Mouse (Mus musculus) right cerebral cortex, postnatal 36 days (tissue): ENCODE data around the gene Tbc1d5.
"Not testable (repeated sequence)": the region's sequence is repeated elsewhere in the genome, so short reads cannot be mapped to it uniquely, and the experiment has no call there.

ENCODE experiments used
- DNase-seq, 2 experiments: peaks; one replicate each; pipeline ENCODE4 v3.0.0; 2022; ENCODE audit warnings: low spot score in 2 of 2, mixed read lengths in 1 of 2

Gene Tbc1d5

GRCm38 (mm10) chr17:50750874-50751273 is 428.3 kb downstream of the Tbc1d5 start:
- no peak for DNase-seq

DNA sequence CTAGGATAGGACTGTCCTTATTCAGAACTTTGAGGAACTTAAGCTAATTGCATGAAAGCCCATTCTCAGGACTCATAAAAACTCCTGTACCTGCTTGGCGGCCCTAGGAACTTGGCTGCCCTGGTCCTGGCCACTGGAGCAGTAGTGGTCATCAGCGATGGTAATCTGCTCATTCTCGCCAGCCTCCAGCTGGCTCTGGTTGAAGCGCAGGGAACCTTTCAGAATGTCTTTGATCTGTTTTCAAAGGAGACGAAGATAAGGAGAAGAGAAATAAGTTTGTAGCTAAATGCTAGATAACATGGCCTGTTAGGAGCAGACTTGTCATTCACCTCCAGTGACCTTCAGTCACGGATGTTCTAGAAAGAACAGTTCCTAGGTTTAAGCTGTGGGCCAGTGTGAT is 437.8 kb downstream of the Tbc1d5 start:
- DNase-seq = no peak

- no peak for DNase-seq
These were observed 438.3 kb downstream of the Tbc1d5 start for GRCm38 (mm10) chr17:50740804-50741203.

GRCm38 (mm10) chr17:50738476-50738875 is 440.7 kb downstream of the Tbc1d5 start:
- DNase-seq = no peak

DNA sequence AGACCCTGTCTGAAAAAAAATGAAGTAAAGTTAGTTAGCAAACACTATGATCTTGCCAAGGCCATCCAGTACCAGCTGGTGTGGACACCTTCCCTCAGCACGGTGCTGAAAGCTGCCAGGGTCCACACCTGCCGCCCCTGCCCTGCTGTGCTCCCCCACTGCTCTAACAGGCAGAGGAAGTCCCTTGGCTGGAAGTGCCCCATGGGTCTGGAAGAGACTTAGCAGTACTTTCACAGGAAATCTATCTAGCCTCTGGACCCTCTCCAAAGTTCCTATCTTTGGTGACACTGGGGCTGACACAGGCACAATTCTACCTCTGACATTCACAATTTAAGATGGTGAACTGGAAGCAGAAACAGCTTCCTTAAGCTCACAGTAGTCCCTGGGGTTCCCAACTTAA is 442.1 kb downstream of the Tbc1d5 start:
- no peak for DNase-seq

DNA sequence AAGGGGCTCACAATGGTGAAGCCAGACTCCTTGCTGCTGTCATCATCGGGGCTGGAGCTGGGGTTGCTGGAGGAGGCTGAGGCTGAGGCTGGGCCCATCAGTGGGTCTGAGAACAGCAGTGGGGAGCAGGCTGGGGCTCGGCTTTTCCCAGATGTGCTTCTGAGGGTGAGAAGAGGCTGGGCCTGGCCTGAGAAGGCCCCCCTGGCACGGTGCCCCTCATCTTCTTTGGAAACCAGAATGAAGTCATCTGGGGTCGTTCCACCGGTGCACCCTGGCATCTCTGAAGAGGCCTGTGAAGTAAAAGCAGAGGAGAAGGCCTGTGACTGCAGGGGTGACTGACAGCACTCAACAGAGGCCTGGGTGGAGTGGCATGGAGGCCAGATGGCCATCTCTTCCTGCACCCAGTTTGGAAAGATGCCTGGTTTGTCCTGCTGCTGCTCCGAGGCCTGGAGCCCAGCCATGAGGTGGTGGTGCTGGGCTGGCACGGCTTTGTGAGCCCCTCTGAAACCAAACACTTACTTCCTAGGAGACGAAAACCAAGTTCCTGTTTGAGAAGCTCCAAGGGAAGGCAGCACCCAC is 443.1 kb downstream of the Tbc1d5 start:
- no peak for DNase-seq

- DNase-seq = no peak
These were observed 443.7 kb downstream of the Tbc1d5 start for GRCm38 (mm10) chr17:50735382-50735954.

- DNase-seq = no peak
These were observed 444.4 kb downstream of the Tbc1d5 start for GRCm38 (mm10) chr17:50734781-50735180.

- DNase-seq = no peak
These were observed 445.8 kb downstream of the Tbc1d5 start for GRCm38 (mm10) chr17:50733390-50733789.

DNA sequence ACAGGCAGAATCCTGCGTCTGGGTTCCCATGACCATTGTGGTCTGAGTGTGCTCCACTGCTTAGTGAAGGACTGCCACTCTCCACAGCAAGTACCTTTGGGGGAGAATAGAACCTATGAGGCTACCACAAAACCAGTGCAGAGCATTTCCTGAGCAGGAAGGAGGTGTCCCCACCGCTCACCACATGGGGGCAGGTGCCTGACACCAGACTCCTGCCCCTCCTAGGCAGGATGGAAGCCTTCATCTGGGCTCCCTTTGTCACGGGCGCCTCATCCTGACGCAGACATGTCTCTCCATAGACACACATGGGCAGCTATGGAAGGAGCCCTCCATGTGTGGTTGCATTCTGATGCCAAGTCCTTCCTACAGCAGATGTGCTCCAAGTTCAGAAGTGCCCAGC is 447.3 kb downstream of the Tbc1d5 start:
- no peak for DNase-seq

GRCm38 (mm10) chr17:50730896-50731295 is 448.3 kb downstream of the Tbc1d5 start:
- no peak for DNase-seq

GRCm38 (mm10) chr17:50729577-50729976 is 449.6 kb downstream of the Tbc1d5 start:
- DNase-seq = no peak

- no peak for DNase-seq
These were observed 450.1 kb downstream of the Tbc1d5 start for GRCm38 (mm10) chr17:50729031-50729430.

GRCm38 (mm10) chr17:50726265-50726664 is 452.9 kb downstream of the Tbc1d5 start:
- DNase-seq = no peak

DNA sequence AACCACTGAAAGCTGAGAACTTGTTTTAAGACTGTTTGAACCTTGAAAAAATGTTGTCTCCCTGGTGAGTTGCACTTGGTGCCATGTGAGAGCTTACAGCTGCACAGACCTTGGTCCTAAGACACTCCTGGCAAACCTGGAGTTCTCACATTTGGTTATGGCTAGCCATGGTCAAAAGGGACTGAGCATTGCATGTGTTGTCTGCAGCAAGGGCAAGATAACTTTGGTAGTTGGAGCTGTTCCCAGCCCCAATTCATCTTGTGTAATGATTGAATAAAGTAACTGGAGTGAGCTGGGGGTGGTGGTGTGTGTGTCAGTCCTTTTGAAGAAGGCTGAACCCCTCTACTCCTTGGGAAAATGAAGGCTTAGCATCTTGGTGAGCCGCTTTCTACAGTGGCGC is 454.8 kb downstream of the Tbc1d5 start:
- DNase-seq = no peak

GRCm38 (mm10) chr17:50717586-50717985 is 461.6 kb downstream of the Tbc1d5 start:
- no peak for DNase-seq

DNA sequence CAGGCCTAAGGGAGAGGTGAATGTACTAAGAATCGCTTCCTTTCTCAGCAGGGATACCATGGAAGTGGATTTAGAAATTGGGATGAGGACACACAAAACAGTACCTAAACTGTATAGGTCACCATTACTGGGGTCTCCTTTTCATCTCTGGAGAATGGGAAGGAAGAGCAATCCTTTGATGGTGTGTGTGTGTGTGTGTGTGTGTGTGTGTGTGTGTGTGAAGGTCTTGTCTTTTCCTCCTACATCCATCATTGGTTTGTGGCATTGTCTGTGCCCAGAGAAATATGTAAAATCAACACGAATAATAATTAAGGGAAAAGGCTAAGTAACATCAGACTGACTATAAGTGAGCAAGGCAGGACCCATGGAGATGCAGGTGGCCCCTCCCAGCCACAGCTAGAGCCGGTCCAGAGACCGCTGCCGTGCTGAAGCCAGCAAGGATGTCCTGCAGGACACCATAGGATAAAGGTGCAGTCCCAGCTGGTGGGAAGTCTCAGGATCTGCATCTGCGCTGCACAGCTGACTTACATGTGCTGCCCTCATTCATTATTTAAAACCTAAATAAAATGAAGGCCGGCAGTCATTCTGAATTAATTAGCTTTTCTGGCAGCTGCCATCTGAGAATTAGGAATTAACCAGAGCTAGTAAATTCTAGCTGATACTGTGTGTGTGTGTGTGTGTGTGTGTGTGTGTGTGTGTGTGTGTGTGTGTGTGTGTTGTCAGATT is 468.5 kb downstream of the Tbc1d5 start:
- no peak for DNase-seq

DNA sequence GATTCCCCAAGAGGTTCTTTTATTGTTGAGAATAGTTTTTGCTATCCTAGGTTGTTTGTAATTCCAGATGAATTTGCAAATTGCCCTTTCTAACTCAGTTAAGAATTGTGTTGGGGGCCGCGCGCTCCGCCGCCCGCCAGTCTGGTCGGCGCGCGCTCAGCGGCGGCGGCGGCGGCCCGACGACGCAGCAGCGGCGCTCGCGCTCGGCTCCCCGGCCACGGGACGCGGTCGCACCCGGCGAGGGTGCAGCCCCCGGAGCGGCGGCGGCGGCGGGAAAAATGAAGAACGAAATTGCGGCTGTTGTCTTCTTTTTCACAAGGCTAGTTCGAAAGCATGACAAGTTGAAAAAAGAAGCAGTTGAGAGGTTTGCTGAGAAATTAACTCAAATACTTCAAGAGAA is 480.7 kb downstream of the Tbc1d5 start:
- not testable (repeated sequence) for DNase-seq

- no peak for DNase-seq
These were observed 491.0 kb downstream of the Tbc1d5 start for GRCm38 (mm10) chr17:50688135-50688534.

DNA sequence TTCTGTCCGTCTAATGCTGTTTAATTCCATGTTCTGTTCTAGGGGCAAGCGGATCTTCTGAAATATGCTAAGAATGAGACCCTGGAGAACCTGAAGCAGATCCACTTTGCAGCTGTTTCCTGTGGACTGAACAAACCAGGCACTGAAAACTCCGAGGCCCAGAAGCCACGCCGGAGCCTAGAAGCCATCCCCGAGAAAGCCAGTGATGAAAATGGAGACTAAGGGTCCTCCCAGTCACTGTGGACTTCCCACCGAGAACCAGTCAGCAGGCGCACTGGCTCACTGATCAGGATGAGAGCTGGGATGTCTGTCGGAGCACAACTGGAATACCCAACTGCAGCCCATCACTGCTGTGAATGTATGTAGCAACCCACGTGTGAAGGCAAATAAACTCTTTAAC is 491.5 kb downstream of the Tbc1d5 start:
- no peak for DNase-seq

DNA sequence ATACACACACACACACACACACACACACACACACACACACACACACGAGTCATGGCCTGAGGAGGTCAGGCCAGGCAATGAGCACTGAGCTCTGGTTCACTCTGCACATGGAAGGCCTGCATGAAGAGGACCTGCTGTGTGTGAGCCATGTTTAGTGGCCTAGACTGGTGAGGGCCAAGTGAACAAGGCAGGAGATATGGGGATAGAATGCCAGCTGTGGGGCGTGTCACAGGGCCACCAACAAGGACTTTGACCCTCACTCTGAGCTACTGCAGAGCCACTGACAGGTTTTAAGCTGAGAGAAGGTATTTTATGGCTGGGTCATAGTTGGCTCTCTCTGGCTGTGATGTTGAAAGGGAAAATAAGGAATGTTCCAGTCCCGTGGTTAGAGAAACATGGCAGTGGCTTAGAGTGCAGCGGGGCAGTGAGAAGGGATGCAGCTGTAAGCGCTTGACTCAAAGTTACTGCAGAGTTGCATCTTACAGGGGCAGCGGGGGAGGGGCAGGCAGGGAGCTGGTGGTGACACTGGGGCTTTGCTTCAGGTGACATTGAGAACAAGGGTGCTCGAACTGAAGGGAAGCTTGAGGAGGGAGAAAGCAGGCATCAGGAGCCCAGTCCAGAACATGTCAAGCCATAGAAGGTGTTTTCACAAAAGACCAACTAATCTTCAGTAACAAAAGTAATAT is 494.0 kb downstream of the Tbc1d5 start:
- DNase-seq = no peak
